In the genomic region with DNA sequence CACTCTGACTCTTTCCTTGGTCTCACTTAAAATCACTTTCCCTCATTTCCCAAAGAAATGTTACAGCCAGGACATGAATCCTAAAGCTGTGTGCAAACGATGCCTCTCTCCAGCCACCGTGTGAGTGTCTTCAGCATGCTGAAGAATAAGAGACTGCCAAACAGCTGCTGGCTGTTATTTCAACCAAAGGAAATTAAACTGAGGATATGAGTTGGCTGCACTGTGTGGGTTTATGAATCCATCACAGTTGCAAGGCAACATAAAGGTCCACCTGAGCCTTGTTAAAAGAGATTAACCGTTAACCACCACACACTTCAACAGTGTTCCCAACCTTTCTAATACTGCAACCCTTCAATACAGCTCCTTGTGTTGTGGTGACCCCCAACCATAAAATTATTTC, we compare ENCODE assay signal across 11 mouse cellular contexts. TPM values are rescaled to one million over a fixed set of nuclear protein-coding genes. Genes with fewer than 3 reads are reported as not detected.
DNase-seq lines count a peak whose midpoint lies in the region; ATAC-seq and TF ChIP-seq lines count a peak whose summit lies in the region.
"Had no signal": no experiment of that assay in that cellular context is flagged by ENCODE, and none has a peak within 500 bp of the region (broad histone marks: within the 10 kb centered on the region; RNA-seq: fewer than 3 reads in every experiment).

No protein-coding gene starts in this region.

- no peaks in the 10 kb centered on the region for H3K27me3 ChIP-seq in heart, embryonic 15.5 days
- H3K27me3 ChIP-seq in lung, embryonic 16.5 days (ENCODE audit: control insufficient read depth, insufficient read depth, low read depth, low read length) = no peaks in the 10 kb centered on the region; the same call in 1 of the 2 replicates
- H3K27me3 ChIP-seq in intestine, postnatal 0 days (replicated peaks; ENCODE audit: control insufficient read depth, insufficient read depth, low read length) = no peaks in the 10 kb centered on the region
- no peaks in the 10 kb centered on the region for H3K27me3 ChIP-seq in small intestine, adult 2 months (ENCODE audit: control insufficient read depth, insufficient read depth, low read length)
- H3K27me3 ChIP-seq in cerebellum, adult 2 months (ENCODE audit: control insufficient read depth, insufficient read depth, low read length) = no peaks in the 10 kb centered on the region

- 44% methylated on average over 3 of the region's 3 CpGs for WGBS in heart, embryonic 15.5 days
- WGBS in lung, embryonic 16.5 days = 27% methylated on average over 3 of the region's 3 CpGs
- WGBS in intestine, postnatal 0 days = 11% methylated on average over 3 of the region's 3 CpGs
- 13% methylated on average over 3 of the region's 3 CpGs for WGBS in small intestine, adult 2 months
- WGBS in cerebellum, adult 2 months = 47% methylated on average over 3 of the region's 3 CpGs

- no peak for TF ChIP-seq CTCF in intestine, postnatal 0 days (IDR thresholded peaks at IDR 0.05; ENCODE audit: low read depth)
- TF ChIP-seq CTCF in small intestine, adult 2 months (IDR thresholded peaks at IDR 0.05; ENCODE audit: extremely low read depth, insufficient read length, insufficient replicate concordance, low read depth, low read length) = no peak
- TF ChIP-seq CTCF in cerebellum, adult 2 months (IDR thresholded peaks at IDR 0.05; ENCODE audit: borderline replicate concordance, insufficient read depth, low read depth, low read length) = no peak

- H3K27ac ChIP-seq in heart, embryonic 15.5 days = 0 out of 2 replicates have a peak overlapping the region, but pooled peaks have one; percentile 5
- H3K27ac ChIP-seq in lung, embryonic 16.5 days (ENCODE audit: low read length) = peak overlapping the region; percentile 83
- H3K27ac ChIP-seq in intestine, postnatal 0 days (ENCODE audit: low read depth, low read length) = no peak overlapping the region
- H3K27ac ChIP-seq in small intestine, adult 2 months (ENCODE audit: insufficient read depth, low read depth, low read length) = peak overlapping the region; percentile 73
- no peak overlapping the region for H3K27ac ChIP-seq in cerebellum, adult 2 months (ENCODE audit: insufficient read depth, low read length)

- no peaks in the 10 kb centered on the region for H3K9me3 ChIP-seq in heart, embryonic 15.5 days (replicated peaks)
- H3K9me3 ChIP-seq in lung, embryonic 16.5 days (ENCODE audit: control insufficient read depth, low read length) = no peaks in the 10 kb centered on the region
- H3K9me3 ChIP-seq in intestine, postnatal 0 days (ENCODE audit: control insufficient read depth) = no peaks in the 10 kb centered on the region

- DNase-seq in heart, postnatal 36 days = no peak
- no peak for DNase-seq in lung, postnatal 14 days
- DNase-seq in cerebellum, adult 2 months = no peak
- DNase-seq: cerebellum, adult 11-12 months; kidney, adult 9 months; thymus, adult 18-20 months had no signal

- intact Hi-C loops in heart, postnatal 36 days (cut with DNase I) = no loop called here

- no peak for TF ChIP-seq POLR2A in small intestine, adult 2 months (IDR thresholded peaks at IDR 0.05; ENCODE audit: low read depth, low read length)
- TF ChIP-seq POLR2A in cerebellum, adult 2 months (IDR thresholded peaks at IDR 0.05; ENCODE audit: borderline replicate concordance, insufficient read depth, low read length) = no peak

- no peak for ATAC-seq in heart, embryonic 15.5 days (replicated peaks; ENCODE audit: insufficient number of reproducible peaks, insufficient read depth, low FRiP score, low read depth)
- no peak for ATAC-seq in lung, embryonic 16.5 days (ENCODE audit: low read depth)
- no peak for ATAC-seq in intestine, postnatal 0 days
- ATAC-seq in erythroid progenitor cell, adult 5-6 weeks (replicated peaks; ENCODE audit: low FRiP score, poor library complexity, severe bottlenecking) = no peak

- H3K4me1 ChIP-seq in heart, embryonic 15.5 days (replicated peaks) = peaks cover 64% of the 10 kb centered on the region
- peaks cover 52% of the 10 kb centered on the region for H3K4me1 ChIP-seq in lung, embryonic 16.5 days (replicated peaks; ENCODE audit: control insufficient read depth, insufficient read depth, low read length)
- peaks cover 37% of the 10 kb centered on the region for H3K4me1 ChIP-seq in intestine, postnatal 0 days (replicated peaks; ENCODE audit: control insufficient read depth, insufficient read depth, low read length)
- peaks cover 64% of the 10 kb centered on the region for H3K4me1 ChIP-seq in small intestine, adult 2 months (ENCODE audit: control insufficient read depth, insufficient read depth, insufficient read length, low read length)
- H3K4me1 ChIP-seq in cerebellum, adult 2 months (ENCODE audit: control insufficient read depth, insufficient read depth, low read length) = peaks cover 26% of the 10 kb centered on the region

- H3K36me3 ChIP-seq in heart, embryonic 15.5 days = no peaks in the 10 kb centered on the region
- H3K36me3 ChIP-seq in lung, embryonic 16.5 days (ENCODE audit: control insufficient read depth, insufficient read depth, low read length) = no peaks in the 10 kb centered on the region
- H3K36me3 ChIP-seq in intestine, postnatal 0 days (ENCODE audit: control insufficient read depth, insufficient read depth) = no peaks in the 10 kb centered on the region
- no peaks in the 10 kb centered on the region for H3K36me3 ChIP-seq in small intestine, adult 2 months (ENCODE audit: control insufficient read depth, insufficient read depth, low read length)

- 0 out of 2 replicates have a peak overlapping the region, but pooled peaks have one; percentile 4 for H3K4me2 ChIP-seq in heart, embryonic 15.5 days
- peak overlapping the region; percentile 44 for H3K4me2 ChIP-seq in lung, embryonic 16.5 days (ENCODE audit: low read depth, low read length)
- peak overlapping the region; percentile 63 for H3K4me2 ChIP-seq in intestine, postnatal 0 days (replicated peaks; ENCODE audit: low read depth)

- no peak overlapping the region for H3K4me3 ChIP-seq in heart, embryonic 15.5 days
- H3K4me3 ChIP-seq in lung, embryonic 16.5 days (ENCODE audit: low read length) = no peak overlapping the region
- peak overlapping the region; percentile 28; the same call in 1 of the 2 replicates for H3K4me3 ChIP-seq in intestine, postnatal 0 days (ENCODE audit: low read depth, low read length)
- no peak overlapping the region for H3K4me3 ChIP-seq in small intestine, adult 2 months (ENCODE audit: low read depth, low read length)
- no peak overlapping the region for H3K4me3 ChIP-seq in cerebellum, adult 2 months (replicated peaks; ENCODE audit: insufficient read depth, low read depth, low read length)

- H3K9ac ChIP-seq in heart, embryonic 15.5 days = no peak overlapping the region
- no peak overlapping the region; the same call in 1 of the 2 replicates for H3K9ac ChIP-seq in lung, embryonic 16.5 days (ENCODE audit: low read length)
- H3K9ac ChIP-seq in intestine, postnatal 0 days (ENCODE audit: low read depth, low read length) = 0 out of 2 replicates have a peak overlapping the region, but pooled peaks have one; percentile 12

RNA-seq across cellular contexts. Expression of gene Lrig1, which starts 22.5 kb away (rescaled TPM):
- polyA plus RNA-seq in heart, embryonic 15.5 days (2015; fragmentation: Nextera tagmentation; extraction: Ambion mirVana) = 8.0 and 12.6 TPM in 2 replicates
- 10 to 100 TPM; 36.9 to 43.2 TPM for total RNA-seq in heart, postnatal 36 days (2021)
- polyA plus RNA-seq in lung, embryonic 16.5 days (2015; fragmentation: Nextera tagmentation; extraction: Ambion mirVana) = 7.7 and 9.7 TPM in 2 replicates
- polyA plus RNA-seq in intestine, postnatal 0 days (2015; fragmentation: Nextera tagmentation; extraction: Ambion mirVana) = 13.3 and 13.4 TPM in 2 replicates
- polyA plus RNA-seq in small intestine, adult 2 months (2012; rRNA removed) = 20.5 and 29.8 TPM in 2 replicates
- 7.9 and 11.7 TPM in 2 replicates for total RNA-seq in erythroid progenitor cell, adult 5-6 weeks (2015; ENCODE audit: low replicate concordance)
- total RNA-seq in erythroid progenitor cell, adult 5-6 weeks (2017; ENCODE audit: low replicate concordance) = 4.1 and 5.7 TPM in 2 replicates
- 84.5 and 86.2 TPM in 2 replicates for polyA plus RNA-seq in cerebellum, adult 2 months (2012; rRNA removed)

Comparison
In these comparisons a context has a peak if more than half of its experiments do, and no peak if none do; other contexts are left out.
1. H3K27ac ChIP-seq: peak in heart, embryonic 15.5 days (single experiment), lung, embryonic 16.5 days (single experiment) and small intestine, adult 2 months (single experiment); none in intestine, postnatal 0 days (single experiment) and cerebellum, adult 2 months (single experiment).
2. H3K4me2 ChIP-seq: peak in every context shown above with its lines; median percentile 63 in intestine, postnatal 0 days; 44 in lung, embryonic 16.5 days; 4 in heart, embryonic 15.5 days.